Mouse (Mus musculus) heart, embryonic 13.5 days (tissue): ENCODE data around the gene Ube2k. TPM values are rescaled to one million over a fixed set of nuclear protein-coding genes. Genes with fewer than 3 reads are reported as not detected.

Source experiments
- ATAC-seq: fragments of 200-750 bp; cut with Nextera tagmentation; 2 replicates; pipeline ENCODE4 v1.8.0; 2017; ENCODE audit warnings: moderate TSS enrichment; ENCODE audit not compliant: insufficient number of reproducible peaks, low FRiP score, low TSS enrichment; ENCODE audit errors: extremely low read depth
- H3K27ac ChIP-seq: fragments of 300-500 bp; sonication (generic); replicated peaks from 2 replicates; pipeline ENCODE4 v1.5.1; 2015; ENCODE audit warnings: moderate library complexity, mild to moderate bottlenecking, inconsistent platforms
- H3K27me3 ChIP-seq: fragments of 300-500 bp; sonication (generic); replicated peaks from 2 replicates; pipeline ENCODE4 v1.6.1; 2015; ENCODE audit warnings: mild to moderate bottlenecking, inconsistent platforms
- H3K36me3 ChIP-seq: fragments of 300-500 bp; sonication (generic); 2 replicates; pipeline ENCODE4 v1.6.1; 2015; ENCODE audit warnings: mild to moderate bottlenecking, inconsistent platforms
- H3K4me1 ChIP-seq: fragments of 300-500 bp; sonication (generic); 2 replicates; pipeline ENCODE4 v1.6.1; 2015; ENCODE audit warnings: inconsistent platforms
- H3K4me2 ChIP-seq: fragments of 300-500 bp; sonication (generic); 2 replicates; pipeline ENCODE4 v1.6.1; 2015; ENCODE audit warnings: inconsistent platforms, mild to moderate bottlenecking, moderate library complexity
- H3K4me3 ChIP-seq: fragments of 300-500 bp; sonication (generic); 2 replicates; pipeline ENCODE4 v1.5.1; 2015; ENCODE audit warnings: moderate library complexity, mild to moderate bottlenecking, inconsistent platforms
- H3K9ac ChIP-seq: fragments of 300-500 bp; sonication (generic); 2 replicates; pipeline ENCODE4 v1.6.1; 2015; ENCODE audit warnings: inconsistent platforms, mild to moderate bottlenecking, moderate library complexity
- H3K9me3 ChIP-seq: fragments of 300-500 bp; sonication (generic); 2 replicates; pipeline ENCODE4 v1.6.1; 2016; ENCODE audit warnings: inconsistent platforms
- WGBS: fragments of 180-500 bp; shearing (Covaris S2); methylation state at CpG from one replicate; pipeline ENCODE4 v1.1.7; 2015; ENCODE audit warnings: mixed read lengths; 5-methylcytosine and 5-hydroxymethylcytosine counted together
- polyA plus RNA-seq: library from polyadenylated mRNA; unstranded; fragments of >200 nt; fragmentation: Nextera tagmentation; extraction: Ambion mirVana; gene quantifications from 2 replicates; pipeline ENCODE4 v1.2.1, GENCODE M21; 2015

Ube2k gene
- polyA plus RNA-seq, 1 experiment from 2014 or later, result 124 TPM

DNA sequence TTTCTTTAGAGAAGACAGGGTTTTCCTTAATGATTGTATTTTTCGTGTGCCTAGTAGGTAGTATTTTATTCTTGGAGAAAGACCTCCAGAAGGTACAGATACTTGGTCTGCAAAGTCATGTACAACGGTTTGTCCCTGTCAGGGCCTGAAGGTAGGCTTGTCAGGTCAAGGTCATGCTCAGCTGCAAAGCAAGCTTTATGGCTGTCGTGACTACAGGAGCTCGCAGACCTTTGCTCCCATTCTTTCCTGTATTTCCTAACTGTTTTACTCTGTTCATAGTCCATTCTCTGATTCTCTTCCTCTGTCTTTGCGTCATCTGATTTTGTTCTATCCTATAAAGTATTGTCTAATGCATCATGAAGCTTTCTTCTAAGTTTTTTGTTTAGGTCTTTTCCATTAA lies 49.3 kb downstream of the Ube2k start:
- Histone ChIP-seq H3K36me3 (peaks cover 58% of the 10 kb centered on the region), H3K4me3 (no peak overlapping the region), H3K27ac (no peak overlapping the region), H3K9ac (no peak overlapping the region), H3K27me3 (no peaks in the 10 kb centered on the region), H3K4me2 (no peak overlapping the region), H3K4me1 (no peaks in the 10 kb centered on the region), H3K9me3 (no peaks in the 10 kb centered on the region)
- ATAC-seq, result no peak
- WGBS, result 82% methylated on average over 5 of the region's 5 CpGs

DNA sequence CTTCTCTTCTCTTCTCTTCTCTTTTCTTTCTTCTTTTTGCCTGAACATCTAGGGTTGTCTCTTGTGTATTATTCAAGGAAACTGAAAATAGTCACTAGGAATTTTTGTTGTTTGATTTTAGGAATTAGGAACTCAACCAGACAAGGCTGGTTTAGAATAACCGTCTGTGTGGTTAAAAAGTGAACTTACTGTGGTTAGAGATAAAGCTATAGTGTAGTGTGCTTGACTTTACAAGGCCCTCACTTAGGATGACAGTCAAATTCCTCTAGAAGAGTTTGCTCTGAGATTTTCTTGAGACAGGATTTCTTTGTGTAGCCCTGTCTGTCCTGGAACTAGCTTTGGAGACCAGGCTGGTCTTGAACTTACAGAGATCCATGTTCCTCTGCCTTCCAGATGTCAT lies 53.2 kb downstream of the Ube2k start:
- H3K27ac ChIP-seq, result no peak overlapping the region
- ATAC-seq, result no peak

DNA sequence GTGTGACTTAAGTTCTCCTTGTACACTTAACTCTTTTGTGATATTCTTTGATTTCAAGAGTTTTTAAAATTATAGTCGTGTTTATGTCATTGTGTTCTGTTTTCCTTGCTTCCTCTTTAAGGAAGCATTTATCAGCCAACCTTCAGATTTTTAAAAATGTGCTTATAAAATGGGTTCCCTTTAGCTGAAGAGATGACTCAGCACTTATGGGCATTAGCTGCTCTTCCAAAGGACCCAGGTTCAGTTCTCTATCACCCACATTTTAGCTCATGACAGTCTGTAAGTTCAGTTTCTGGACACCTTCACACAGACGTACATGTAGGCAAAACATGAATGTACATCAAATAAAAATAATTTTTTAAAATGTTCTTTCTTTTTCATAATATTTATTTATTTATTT lies 55.4 kb downstream of the Ube2k start:
- no peak overlapping the region for H3K9ac ChIP-seq
- peaks cover 68% of the 10 kb centered on the region for H3K36me3 ChIP-seq
- no peaks in the 10 kb centered on the region for H3K27me3 ChIP-seq
- ATAC-seq, result no peak
- H3K27ac ChIP-seq, result no peak overlapping the region
- H3K4me2 ChIP-seq, result no peak overlapping the region
- 80% methylated on average over 2 of the region's 2 CpGs for WGBS
- H3K4me3 ChIP-seq, result no peak overlapping the region
- no peaks in the 10 kb centered on the region for H3K9me3 ChIP-seq
- H3K4me1 ChIP-seq, result peaks cover 11% of the 10 kb centered on the region; the same call in 1 of the 2 replicates

More for the DNA sequence above, 53.2 kb downstream of the Ube2k start:
- H3K4me3 ChIP-seq, result no peak overlapping the region
- H3K9me3 ChIP-seq, result no peaks in the 10 kb centered on the region
- no peak overlapping the region for H3K4me2 ChIP-seq
- no peaks in the 10 kb centered on the region for H3K27me3 ChIP-seq
- WGBS, result 79% methylated on average over 1 of the region's 1 CpGs
- no peak overlapping the region for H3K9ac ChIP-seq
- peaks cover 63% of the 10 kb centered on the region for H3K36me3 ChIP-seq
- H3K4me1 ChIP-seq, result peaks cover 11% of the 10 kb centered on the region; the same call in 1 of the 2 replicates

DNA sequence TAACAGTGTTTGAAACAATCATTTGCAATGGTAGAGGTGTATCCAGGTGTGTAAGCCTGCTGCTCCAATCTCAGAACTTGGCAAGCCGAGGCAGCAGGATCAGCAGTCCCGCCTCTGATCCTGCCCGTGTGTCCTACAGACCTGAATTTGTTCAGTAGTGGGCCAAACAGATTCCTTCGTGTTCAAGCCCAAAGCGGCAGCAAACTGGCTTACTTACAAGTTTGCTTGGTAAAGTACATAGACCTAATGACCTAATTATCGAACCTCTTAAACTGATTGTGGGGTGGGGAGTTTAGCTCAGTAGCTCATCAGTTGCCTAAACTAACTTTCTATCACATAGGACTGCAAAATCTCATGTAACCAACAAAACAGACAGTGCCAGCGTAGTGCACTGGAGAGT lies 62.6 kb downstream of the Ube2k start:
- Histone ChIP-seq H3K4me3 (no peak overlapping the region), H3K9ac (no peak overlapping the region), H3K36me3 (peaks cover 69% of the 10 kb centered on the region), H3K4me2 (no peak overlapping the region), H3K27me3 (no peaks in the 10 kb centered on the region), H3K9me3 (no peaks in the 10 kb centered on the region), H3K27ac (no peak overlapping the region), H3K4me1 (peaks cover 5% of the 10 kb centered on the region; the same call in 1 of the 2 replicates)
- ATAC-seq, result no peak
- 89% methylated on average over 7 of the region's 7 CpGs for WGBS

DNA sequence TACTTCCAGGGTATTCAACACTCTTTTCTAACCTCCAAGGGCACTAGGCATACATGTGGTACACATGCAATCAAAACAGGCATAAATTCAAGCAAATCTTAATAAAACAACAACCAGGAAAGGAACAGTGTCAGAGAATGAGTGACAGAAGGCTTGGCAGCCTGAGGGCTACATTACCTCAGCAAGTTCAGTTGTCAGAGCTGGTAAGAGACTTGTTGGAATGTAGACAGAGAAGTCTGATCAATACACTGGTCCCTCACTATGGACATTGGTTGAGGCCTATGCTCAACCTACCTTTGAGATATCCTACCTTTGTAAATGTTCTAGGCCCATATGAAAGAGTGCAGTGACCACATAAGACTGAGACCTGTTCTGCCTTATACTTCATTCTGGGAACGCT lies 69.8 kb downstream of the Ube2k start:
- Histone ChIP-seq H3K36me3 (peaks cover 44% of the 10 kb centered on the region), H3K4me1 (no peaks in the 10 kb centered on the region; the same call in 1 of the 2 replicates)
- WGBS, result 85% methylated on average over 1 of the region's 1 CpGs

DNA sequence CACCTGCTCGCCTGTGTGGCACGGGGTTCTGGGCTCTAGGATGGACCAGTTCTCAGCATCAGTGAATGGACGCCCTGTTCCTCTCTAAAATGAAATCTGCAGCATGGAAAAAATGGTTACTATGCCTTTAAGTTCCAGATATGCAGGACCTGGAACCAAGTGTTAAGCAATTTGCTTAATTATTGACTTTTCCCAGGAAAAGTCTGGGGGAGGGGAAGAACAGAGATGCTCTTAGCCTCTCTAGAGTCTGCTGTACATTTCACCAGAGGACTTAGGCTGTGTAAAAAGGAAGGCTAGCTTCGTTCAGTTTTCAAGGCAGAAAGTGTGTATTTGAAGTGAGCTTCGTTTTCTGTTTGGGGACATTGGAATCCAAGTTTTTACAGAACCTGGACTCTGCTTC lies 72.7 kb downstream of the Ube2k start:
- H3K27ac ChIP-seq, result no peak overlapping the region
- no peak overlapping the region for H3K4me2 ChIP-seq
- no peak overlapping the region for H3K9ac ChIP-seq
- no peaks in the 10 kb centered on the region for H3K9me3 ChIP-seq
- no peak overlapping the region for H3K4me3 ChIP-seq
- ATAC-seq, result no peak
- H3K4me1 ChIP-seq, result no peaks in the 10 kb centered on the region; the same call in 1 of the 2 replicates
- peaks cover 62% of the 10 kb centered on the region for H3K36me3 ChIP-seq
- H3K27me3 ChIP-seq, result no peaks in the 10 kb centered on the region
- 83% methylated on average over 5 of the region's 5 CpGs for WGBS

More for the DNA sequence above, 69.8 kb downstream of the Ube2k start:
- no peak for ATAC-seq
- Histone ChIP-seq H3K27ac (no peak overlapping the region), H3K9me3 (no peaks in the 10 kb centered on the region), H3K4me3 (no peak overlapping the region), H3K9ac (no peak overlapping the region), H3K27me3 (no peaks in the 10 kb centered on the region), H3K4me2 (no peak overlapping the region)

DNA sequence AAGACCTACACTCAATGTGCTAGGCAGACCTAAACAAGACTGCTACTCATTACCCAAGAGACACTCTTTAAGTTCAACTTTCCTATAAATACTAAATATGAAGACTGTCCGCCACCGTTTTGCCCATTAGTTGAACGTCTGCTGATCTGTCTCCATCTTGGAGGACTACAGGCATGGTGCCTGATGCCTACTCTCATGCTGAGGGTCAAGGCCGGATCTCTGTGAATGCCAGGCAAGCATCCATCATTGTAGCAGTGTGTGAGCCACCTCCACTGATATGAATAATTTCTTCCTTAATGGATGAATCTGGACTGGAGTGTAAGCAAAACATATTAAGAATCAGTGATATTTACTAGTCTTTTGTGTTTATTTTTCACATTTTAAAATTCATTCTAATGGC lies 73.5 kb downstream of the Ube2k start:
- Histone ChIP-seq H3K4me2 (no peak overlapping the region), H3K27me3 (no peaks in the 10 kb centered on the region), H3K4me3 (no peak overlapping the region), H3K9me3 (no peaks in the 10 kb centered on the region), H3K9ac (no peak overlapping the region), H3K4me1 (no peaks in the 10 kb centered on the region), H3K27ac (no peak overlapping the region), H3K36me3 (peaks cover 66% of the 10 kb centered on the region)
- ATAC-seq, result no peak
- WGBS, result 89% methylated on average over 4 of the region's 4 CpGs

DNA sequence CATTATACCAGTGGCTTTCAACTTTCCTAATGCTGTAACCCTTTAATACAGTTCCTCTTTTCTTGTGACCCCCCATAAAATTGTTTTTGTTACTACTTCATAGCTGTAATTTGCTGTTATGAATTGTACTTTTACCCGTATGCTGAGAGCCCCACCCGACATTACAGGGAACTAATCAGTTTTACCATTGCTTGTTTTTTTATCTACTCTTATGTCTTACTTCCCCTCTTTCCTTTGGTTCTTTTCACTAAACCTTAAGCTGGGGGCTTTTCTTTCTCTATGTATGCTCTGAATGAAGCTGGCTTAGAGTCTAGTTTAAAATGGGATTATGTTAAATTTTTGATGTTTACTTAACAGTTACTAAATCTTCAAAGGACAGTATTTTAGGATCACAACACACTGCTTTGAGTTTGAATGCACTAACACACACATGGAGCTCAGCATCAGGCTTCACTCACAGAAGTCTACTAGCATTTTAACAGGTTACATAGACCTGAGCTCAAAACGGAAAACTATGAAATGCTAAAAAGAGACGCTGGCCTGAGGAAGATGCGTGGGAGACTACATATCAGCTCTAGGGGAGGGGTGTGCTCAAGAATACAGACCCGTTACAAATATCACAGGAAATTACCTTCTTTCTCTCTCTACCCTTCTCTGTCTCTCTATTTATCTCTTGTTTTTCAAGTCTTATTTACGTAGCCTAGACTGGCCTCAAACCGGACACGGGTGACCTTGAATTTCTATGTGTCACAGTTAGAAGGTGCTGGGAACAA lies 76.3 kb downstream of the Ube2k start:
- Histone ChIP-seq H3K27ac (no peak overlapping the region), H3K27me3 (no peaks in the 10 kb centered on the region), H3K4me2 (no peak overlapping the region), H3K9me3 (no peaks in the 10 kb centered on the region), H3K36me3 (peaks cover 83% of the 10 kb centered on the region), H3K9ac (no peak overlapping the region), H3K4me1 (no peaks in the 10 kb centered on the region), H3K4me3 (no peak overlapping the region)
- ATAC-seq, result no peak
- 70% methylated on average over 9 of the region's 9 CpGs for WGBS

DNA sequence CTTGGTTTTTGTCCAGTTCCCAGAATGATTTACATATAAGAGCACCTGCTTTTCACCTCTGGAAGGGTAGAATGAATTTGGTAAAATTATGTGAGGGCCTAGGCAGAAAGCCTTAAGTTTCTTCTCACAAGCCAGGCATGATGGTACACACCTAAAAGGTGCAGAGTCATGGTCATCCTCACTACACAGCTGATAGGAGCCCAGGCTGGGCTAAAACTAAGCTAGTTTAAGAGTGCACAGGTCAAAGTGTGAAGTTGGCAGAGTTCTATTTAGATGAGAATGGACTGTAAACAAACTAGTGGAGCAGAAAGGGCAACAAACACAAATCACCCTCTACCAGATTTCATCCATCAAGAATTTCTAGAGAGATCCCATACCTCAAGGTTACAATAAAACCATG lies 87.3 kb downstream of the Ube2k start:
- ATAC-seq, result no peak
- peaks cover 79% of the 10 kb centered on the region for H3K36me3 ChIP-seq
- no peak overlapping the region for H3K4me2 ChIP-seq
- H3K4me3 ChIP-seq, result no peak overlapping the region
- H3K27ac ChIP-seq, result no peak overlapping the region
- no peaks in the 10 kb centered on the region for H3K9me3 ChIP-seq
- H3K27me3 ChIP-seq, result no peaks in the 10 kb centered on the region
- no peaks in the 10 kb centered on the region for H3K4me1 ChIP-seq
- no peak overlapping the region for H3K9ac ChIP-seq

DNA sequence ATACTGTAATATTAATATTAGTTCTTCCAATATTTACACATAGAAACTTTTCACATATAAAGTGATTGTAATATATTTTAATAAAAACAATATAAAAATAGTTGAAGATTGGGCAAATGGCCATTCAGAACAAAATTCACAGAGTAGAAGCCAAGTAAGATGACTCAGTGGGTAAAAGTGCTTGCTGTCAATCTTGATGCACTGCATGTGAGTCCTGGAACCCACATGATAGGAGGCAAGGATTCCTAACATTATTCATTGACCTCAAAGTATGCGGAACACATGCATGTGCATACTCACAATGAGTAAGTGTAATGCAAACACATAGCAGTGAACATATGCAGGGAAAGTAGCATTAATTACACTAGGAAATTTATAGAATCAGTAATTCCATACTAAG lies 101.9 kb downstream of the Ube2k start:
- no peak overlapping the region for H3K4me2 ChIP-seq
- WGBS, result 98% methylated on average over 1 of the region's 1 CpGs
- H3K27me3 ChIP-seq, result no peaks in the 10 kb centered on the region
- H3K9me3 ChIP-seq, result no peaks in the 10 kb centered on the region
- no peak overlapping the region for H3K9ac ChIP-seq
- H3K4me3 ChIP-seq, result no peak overlapping the region
- H3K36me3 ChIP-seq, result peaks cover 83% of the 10 kb centered on the region
- H3K4me1 ChIP-seq, result no peaks in the 10 kb centered on the region
- no peak for ATAC-seq
- no peak overlapping the region for H3K27ac ChIP-seq
